Mouse (Mus musculus) lung, embryonic 14.5 days (tissue): ENCODE measurements around the gene Ift43. TPM values are rescaled to one million over a fixed set of nuclear protein-coding genes. Genes with fewer than 3 reads are reported as not detected.

Experiments used
- ATAC-seq: fragments of 200-750 bp; cut with Nextera tagmentation; 2 replicates; pipeline ENCODE4 v1.8.0; 2017; ENCODE audit warnings: mild to moderate bottlenecking, moderate TSS enrichment, moderate library complexity; ENCODE audit not compliant: insufficient read depth
- DNase-seq: peaks from one replicate; pipeline ENCODE4 v3.0.0-alpha.2; 2015
- H3K27ac ChIP-seq: fragments of 300-500 bp; sonication (generic); 2 replicates; pipeline ENCODE4 v1.5.1; 2014; ENCODE audit warnings: low read depth, mild to moderate bottlenecking, moderate library complexity
- H3K27me3 ChIP-seq: fragments of 300-500 bp; sonication (generic); 2 replicates; pipeline ENCODE4 v1.6.1; 2014; ENCODE audit warnings: low read length, control low read depth; ENCODE audit not compliant: insufficient read depth
- H3K36me3 ChIP-seq: fragments of 300-500 bp; sonication (generic); 2 replicates; pipeline ENCODE4 v1.6.1; 2014; ENCODE audit warnings: control low read depth; ENCODE audit not compliant: insufficient read depth
- H3K4me1 ChIP-seq: fragments of 300-500 bp; sonication (generic); 2 replicates; pipeline ENCODE4 v1.6.1; 2014; ENCODE audit warnings: antibody characterized with exemption, control low read depth; ENCODE audit not compliant: insufficient read depth
- H3K4me2 ChIP-seq: fragments of 300-500 bp; sonication (generic); 2 replicates; pipeline ENCODE4 v1.6.1; 2014; ENCODE audit warnings: mild to moderate bottlenecking
- H3K4me3 ChIP-seq: fragments of 300-500 bp; sonication (generic); 2 replicates; pipeline ENCODE4 v1.5.1; 2014; ENCODE audit warnings: low read depth, low read length
- H3K9ac ChIP-seq: fragments of 300-500 bp; sonication (generic); 2 replicates; pipeline ENCODE4 v1.6.1; 2014
- H3K9me3 ChIP-seq: fragments of 300-500 bp; sonication (generic); 2 replicates; pipeline ENCODE4 v1.6.1; 2016; ENCODE audit warnings: low read depth, low read length, control low read depth
- CTCF ChIP-seq: IDR thresholded peaks from 2 replicates; pipeline ENCODE4 v1.5.1; 2016; ENCODE audit warnings: antibody characterized with exemption, low read depth
- WGBS: fragments of 180-500 bp; shearing (Covaris S2); extraction: QIAGEN DNeasy Blood & Tissue Kit; methylation state at CpG from one replicate; pipeline ENCODE4 v1.1.7; 2014; 5-methylcytosine and 5-hydroxymethylcytosine counted together
- polyA plus RNA-seq: library from polyadenylated mRNA; unstranded; fragments of >200 nt; fragmentation: Nextera tagmentation; extraction: Ambion mirVana; gene quantifications from 2 replicates; pipeline ENCODE4 v1.2.1, GENCODE M21; 2014

The Ift43 gene
- polyA plus RNA-seq, 1 experiment from 2014 or later = 88.3 TPM

- no peaks in the 10 kb centered on the region for H3K4me1 ChIP-seq
- H3K4me2 ChIP-seq = no peak overlapping the region
- no peak overlapping the region for H3K9ac ChIP-seq
- no peak overlapping the region for H3K4me3 ChIP-seq
- DNase-seq (no peak), ATAC-seq (no peak)
- no peaks in the 10 kb centered on the region for H3K36me3 ChIP-seq
- 91% methylated on average over 7 of the region's 7 CpGs for WGBS
- H3K27me3 ChIP-seq = no peaks in the 10 kb centered on the region
- H3K27ac ChIP-seq = no peak overlapping the region
- no peak for TF ChIP-seq CTCF
- H3K9me3 ChIP-seq = no peaks in the 10 kb centered on the region
These were observed 114.6 kb downstream of the Ift43 start for GRCm38 (mm10) chr12:86196944-86197343.

DNA sequence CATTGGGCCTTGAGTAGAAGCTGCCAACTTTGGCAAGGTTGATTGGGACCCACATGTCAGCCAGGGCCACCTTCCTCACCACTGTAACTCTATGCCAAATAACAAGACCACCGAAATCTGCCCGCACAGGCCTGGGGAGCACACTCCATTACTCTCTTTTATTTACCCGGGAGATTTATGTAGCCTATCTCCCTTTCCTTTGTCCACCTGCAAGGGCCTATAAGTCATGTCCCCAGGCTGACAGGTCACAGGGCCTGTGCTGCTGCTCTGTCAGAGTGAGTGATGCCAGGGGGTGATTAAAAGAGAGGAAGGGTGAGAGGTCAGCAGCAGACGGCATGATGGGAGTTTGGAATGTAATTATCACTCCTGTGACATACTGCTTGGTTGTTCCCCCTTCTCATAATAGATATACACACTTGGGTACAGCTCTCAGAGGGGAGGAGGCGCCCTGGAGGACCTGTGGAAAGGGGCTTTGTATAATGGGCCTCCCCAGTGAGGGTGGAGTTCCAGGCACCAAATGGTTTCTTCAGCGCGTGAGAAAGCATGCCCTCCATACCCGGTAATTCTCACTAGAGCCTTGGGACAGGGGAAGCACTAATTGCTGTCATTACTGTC, 121.2 kb downstream of the Ift43 start:
- Histone ChIP-seq H3K4me3 (no peak overlapping the region), H3K4me2 (no peak overlapping the region), H3K4me1 (no peaks in the 10 kb centered on the region), H3K9ac (no peak overlapping the region), H3K9me3 (no peaks in the 10 kb centered on the region), H3K27me3 (no peaks in the 10 kb centered on the region), H3K36me3 (no peaks in the 10 kb centered on the region), H3K27ac (no peak overlapping the region)
- no peak for ATAC-seq
- no peak for TF ChIP-seq CTCF
- no peak for DNase-seq
- WGBS = 20% methylated on average over 8 of the region's 8 CpGs

GRCm38 (mm10) chr12:86211099-86211520, 128.8 kb downstream of the Ift43 start:
- no peak for TF ChIP-seq CTCF
- H3K27ac ChIP-seq = no peak overlapping the region
- peaks cover 51% of the 10 kb centered on the region for H3K27me3 ChIP-seq
- no peak overlapping the region for H3K4me3 ChIP-seq
- ATAC-seq (no peak), DNase-seq (no peak)
- no peaks in the 10 kb centered on the region for H3K36me3 ChIP-seq
- no peak overlapping the region for H3K9ac ChIP-seq
- no peaks in the 10 kb centered on the region for H3K9me3 ChIP-seq
- WGBS = 1% methylated on average over 19 of the region's 19 CpGs
- no peak overlapping the region for H3K4me2 ChIP-seq
- H3K4me1 ChIP-seq = no peaks in the 10 kb centered on the region

Other genes with a start within 250 kb of the Ift43 start
- gene Tgfb3, start 3.5 kb upstream of the Ift43 start, polyA plus RNA-seq = 46.1 and 50.5 TPM in 2 replicates
- 16.1 and 18.2 TPM in 2 replicates for gene Gpatch2l, start 159.3 kb downstream of the Ift43 start, polyA plus RNA-seq